Mouse (Mus musculus): Measurements from ENCODE around the gene Adh5.

DNA sequence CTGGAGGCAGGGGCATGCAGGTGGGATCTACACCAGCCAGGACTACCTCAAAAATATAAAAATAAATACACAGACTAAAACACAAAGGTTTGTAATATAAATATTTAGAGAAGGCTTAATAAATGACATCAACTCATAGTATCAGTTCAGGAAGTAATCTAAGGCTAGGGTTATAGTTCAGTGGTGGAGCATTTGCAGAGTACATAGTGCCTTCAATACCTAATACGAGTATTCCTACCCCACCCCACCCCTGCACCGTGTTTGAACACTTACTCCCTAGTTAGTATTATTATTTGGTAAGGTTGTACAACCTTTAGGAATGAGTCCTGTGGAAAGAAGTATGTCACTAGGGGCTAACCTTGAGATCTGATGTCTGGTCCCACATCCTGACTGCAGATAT, 40.3 kb downstream of the Adh5 start:
- TF ChIP-seq POLR2A (IDR thresholded peaks at IDR 0.05; ENCODE audit: control insufficient read depth in 1 of 2, insufficient read depth in 1 of 2, low read depth in 1 of 2, low read length in 2 of 2, poor library complexity in 1 of 2) = no peak
- TF ChIP-seq HCFC1 (IDR thresholded peaks at IDR 0.05; ENCODE audit: low read depth, low read length) = no peak
- no peak for TF ChIP-seq KAT2A (conservative IDR thresholded peaks at IDR 0.05; ENCODE audit: low read depth, low read length)
- TF ChIP-seq USF1 (IDR thresholded peaks at IDR 0.05; ENCODE audit: low read depth, low read length) = no peak
- no peak for TF ChIP-seq EP300 (IDR thresholded peaks at IDR 0.05; ENCODE audit: low read depth in 1 of 2, low read length in 2 of 2)
- no peak for TF ChIP-seq ZNF384 (IDR thresholded peaks at IDR 0.05; ENCODE audit: low read depth, low read length)
- TF ChIP-seq GATA1 (IDR thresholded peaks at IDR 0.05; ENCODE audit: low read depth, low read length) = no peak
- no peak for TF ChIP-seq NRF1 (IDR thresholded peaks at IDR 0.05; ENCODE audit: insufficient read depth, low read depth, low read length, poor library complexity, severe bottlenecking)
- no peak for TF ChIP-seq TAL1 (IDR thresholded peaks at IDR 0.05; ENCODE audit: low read length)
